Comparison of ENCODE assay signal across 10 mouse cellular contexts in genomic region chr4:47312676-47313075, GRCm38 (mm10). TPM values are rescaled to one million over a fixed set of nuclear protein-coding genes. Genes with fewer than 3 reads are reported as not detected.
A peak's percentile ranks its signal among the peaks of the same experiment; 100 is the strongest.
DNase-seq lines count a peak whose midpoint lies in the region; ATAC-seq and TF ChIP-seq lines count a peak whose summit lies in the region.
"Had no signal": no experiment of that assay in that cellular context is flagged by ENCODE, and none has a peak within 500 bp of the region (broad histone marks: within the 10 kb centered on the region; RNA-seq: fewer than 3 reads in every experiment).

No protein-coding gene starts in this region.

- WGBS in hindbrain, postnatal 0 days: 59% methylated on average over 14 of the region's 14 CpGs
- WGBS in hindbrain, embryonic 13.5 days: 80% methylated on average over 14 of the region's 14 CpGs

- no peak overlapping the region for H3K9ac ChIP-seq in hindbrain, postnatal 0 days (replicated peaks; ENCODE audit: low read length)
- H3K9ac ChIP-seq in hindbrain, embryonic 13.5 days: no peak overlapping the region

- no peak for TF ChIP-seq CTCF in hindbrain, postnatal 0 days (IDR thresholded peaks at IDR 0.05; ENCODE audit: low read depth)
- no peak for TF ChIP-seq CTCF in brain, embryonic 14.5 days (IDR thresholded peaks at IDR 0.05; ENCODE audit: borderline replicate concordance, extremely low read depth, insufficient read depth, insufficient read length)

- intact Hi-C loops in left cerebral cortex, postnatal 36 days (cut with DNase I): no loop called here

- H3K36me3 ChIP-seq in hindbrain, postnatal 0 days (ENCODE audit: insufficient read depth, low read length): no peaks in the 10 kb centered on the region
- no peaks in the 10 kb centered on the region for H3K36me3 ChIP-seq in hindbrain, embryonic 13.5 days

- TF ChIP-seq POLR2A in brain, embryonic 14.5 days (IDR thresholded peaks at IDR 0.05; ENCODE audit: borderline replicate concordance, extremely low read depth, insufficient read depth, insufficient read length, poor library complexity, severe bottlenecking): no peak

- H3K4me2 ChIP-seq in hindbrain, postnatal 0 days (ENCODE audit: low read depth, low read length): no peak overlapping the region
- H3K4me2 ChIP-seq in hindbrain, embryonic 13.5 days: no peak overlapping the region

- H3K4me3 ChIP-seq in hindbrain, postnatal 0 days (ENCODE audit: low read length): no peak overlapping the region
- no peak overlapping the region for H3K4me3 ChIP-seq in hindbrain, embryonic 13.5 days
- H3K4me3 ChIP-seq: myocyte had no signal

- no peak overlapping the region for H3K27ac ChIP-seq in hindbrain, postnatal 0 days
- H3K27ac ChIP-seq in hindbrain, embryonic 13.5 days: no peak overlapping the region

- H3K4me1 ChIP-seq in hindbrain, postnatal 0 days (ENCODE audit: insufficient read depth, low read length): no peaks in the 10 kb centered on the region
- H3K4me1 ChIP-seq in hindbrain, embryonic 13.5 days (replicated peaks): no peaks in the 10 kb centered on the region

- DNase-seq in hindbrain, postnatal 0 days (ENCODE audit: low spot score): peak; percentile 14
- DNase-seq in brain, embryonic 14.5 days (ENCODE audit: low read depth): peak; percentile 51
- DNase-seq in frontal cortex, adult 2 months (ENCODE audit: extremely low spot score in 1 of 2, low spot score in 1 of 2): peak; percentile 31 to 74
- DNase-seq in left cerebral cortex, postnatal 36 days (ENCODE audit: low spot score in 2 of 2): peak; percentile 63 to 65
- DNase-seq in spleen, postnatal 14 days (ENCODE audit: low spot score in 2 of 2): no peak
- no peak for DNase-seq in ovary, postnatal 10 days (ENCODE audit: low spot score)
- no peak for DNase-seq in adrenal gland, postnatal 25 days
- DNase-seq: heart, postnatal 4 days had no signal

- no peaks in the 10 kb centered on the region for H3K9me3 ChIP-seq in hindbrain, postnatal 0 days (ENCODE audit: low read length)
- no peaks in the 10 kb centered on the region for H3K9me3 ChIP-seq in hindbrain, embryonic 13.5 days

- H3K27me3 ChIP-seq in hindbrain, postnatal 0 days (ENCODE audit: insufficient read depth, low read length): no peaks in the 10 kb centered on the region
- no peaks in the 10 kb centered on the region for H3K27me3 ChIP-seq in hindbrain, embryonic 13.5 days

- ATAC-seq in hindbrain, postnatal 0 days: peak; percentile 47
- no peak for ATAC-seq in hindbrain, embryonic 13.5 days (ENCODE audit: low FRiP score)

RNA-seq across cellular contexts. Expression of gene Tgfbr1, which starts 40.3 kb away (rescaled TPM):
- total RNA-seq in hindbrain, postnatal 0 days (2014; rRNA removed): 24.7 and 33.1 TPM in 2 replicates
- polyA plus RNA-seq in hindbrain, postnatal 0 days (2015; fragmentation: Nextera tagmentation; extraction: Ambion mirVana): 13.0 and 14.0 TPM in 2 replicates
- 46.1 and 50.2 TPM in 2 replicates for polyA plus RNA-seq in hindbrain, embryonic 13.5 days (2015; fragmentation: Nextera tagmentation; extraction: Ambion mirVana)
- polyA plus RNA-seq in brain, embryonic 14.5 days (2012; rRNA removed): 42.0 and 44.8 TPM in 2 replicates
- 11.6 and 15.6 TPM in 2 replicates for polyA plus RNA-seq in frontal cortex, adult 2 months (2012; rRNA removed)
- total RNA-seq in left cerebral cortex, postnatal 36 days (2021): 10 to 100 TPM; 18.9 to 20.2 TPM
- 36.7 and 40.3 TPM in 2 replicates for total RNA-seq in adrenal gland, postnatal 25 days (2021)

Comparison
In these comparisons a context has a peak if more than half of its experiments do, and no peak if none do; other contexts are left out.
1. DNase-seq: peak in hindbrain, postnatal 0 days (single experiment), brain, embryonic 14.5 days (single experiment), frontal cortex, adult 2 months (2 of 2) and left cerebral cortex, postnatal 36 days (2 of 2); none in spleen, postnatal 14 days (0 of 2), ovary, postnatal 10 days (single experiment) and adrenal gland, postnatal 25 days (single experiment).